Mouse (Mus musculus): ENCODE data around the gene Kank2.

Kank2 gene

GRCm38 (mm10) chr9:21798345-21799009 is at the start of gene Kank2:
Kank2 (minus strand) TSS chr9:21798744.
- peak; percentile 99 for DNase-seq

GRCm38 (mm10) chr9:21847926-21848325 is 49.4 kb upstream of the Kank2 start:
- no peak for DNase-seq

- peak; percentile 95 for DNase-seq
These were observed 48.9 kb upstream of the Kank2 start for GRCm38 (mm10) chr9:21847425-21847824.

GRCm38 (mm10) chr9:21846755-21847341 is 48.3 kb upstream of the Kank2 start:
- DNase-seq, result peak; percentile 100

- peak; percentile 96 for DNase-seq
These were observed 47.0 kb upstream of the Kank2 start for GRCm38 (mm10) chr9:21845381-21846080.

GRCm38 (mm10) chr9:21843086-21843485 is 44.5 kb upstream of the Kank2 start:
- DNase-seq, result no peak

GRCm38 (mm10) chr9:21842391-21842790 is 43.8 kb upstream of the Kank2 start:
- DNase-seq, result peak; percentile 99

GRCm38 (mm10) chr9:21841340-21841739 is 42.8 kb upstream of the Kank2 start:
- DNase-seq, result peak; percentile 94

GRCm38 (mm10) chr9:21840115-21840787 is 41.7 kb upstream of the Kank2 start:
- DNase-seq, result peak; percentile 95

- DNase-seq, result no peak
These were observed 39.1 kb upstream of the Kank2 start for GRCm38 (mm10) chr9:21837690-21838089.

- peak; percentile 98 for DNase-seq
These were observed 36.8 kb upstream of the Kank2 start, which contains the start of gene Angptl8 for GRCm38 (mm10) chr9:21835258-21835912. Angptl8 (plus strand) TSS chr9:21835510.

- peak; percentile 95 for DNase-seq
These were observed 33.2 kb upstream of the Kank2 start for GRCm38 (mm10) chr9:21831558-21832240.

- DNase-seq, result no peak
These were observed 32.4 kb upstream of the Kank2 start for GRCm38 (mm10) chr9:21830936-21831335.

- DNase-seq, result no peak
These were observed 31.9 kb upstream of the Kank2 start for GRCm38 (mm10) chr9:21830461-21830850.

GRCm38 (mm10) chr9:21829834-21830460 is 31.4 kb upstream of the Kank2 start:
- DNase-seq, result no peak

- no peak for DNase-seq
These were observed 25.8 kb upstream of the Kank2 start for GRCm38 (mm10) chr9:21824366-21824765.

- no peak for DNase-seq
These were observed 25.4 kb upstream of the Kank2 start for GRCm38 (mm10) chr9:21823957-21824356.

- no peak for DNase-seq
These were observed 24.1 kb upstream of the Kank2 start for GRCm38 (mm10) chr9:21822686-21823085.

GRCm38 (mm10) chr9:21820183-21820582 is 21.6 kb upstream of the Kank2 start:
- no peak for DNase-seq

GRCm38 (mm10) chr9:21819181-21819729 is 20.7 kb upstream of the Kank2 start:
- DNase-seq, result no peak

GRCm38 (mm10) chr9:21818561-21818960 is 20.0 kb upstream of the Kank2 start:
- no peak for DNase-seq

All from heart, adult 11 months (tissue).